Mouse (Mus musculus): ENCODE data around the gene Sost. TPM values are rescaled to one million over a fixed set of nuclear protein-coding genes. Genes with fewer than 3 reads are reported as not detected.
A peak's percentile ranks its signal among the peaks of the same experiment; 100 is the strongest.
"Not testable (repeated sequence)": the region's sequence is repeated elsewhere in the genome, so short reads cannot be mapped to it uniquely, and the experiment has no call there.

The Sost gene
- polyA plus RNA-seq, 1 experiment: not detected

GRCm38 (mm10) chr11:102004251-102004650 lies 37.4 kb upstream of the Sost start:
- Histone ChIP-seq H3K4me1 (ENCODE audit: control insufficient read depth, insufficient read depth, low read length) (0 out of 2 replicates have a peak, but pooled peaks cover 3% of the 10 kb centered on the region), H3K4me3 (ENCODE audit: insufficient read depth, low read length) (no peak overlapping the region), H3K27ac (ENCODE audit: insufficient read depth, low read depth, low read length) (no peak overlapping the region)
- peak; percentile 47; the same call in 1 of the 2 replicates for TF ChIP-seq CTCF (IDR thresholded peaks at IDR 0.05; ENCODE audit: low read depth, low read length)
- no peak for TF ChIP-seq POLR2A (IDR thresholded peaks at IDR 0.05; ENCODE audit: borderline replicate concordance, low read depth, low read length)

DNA sequence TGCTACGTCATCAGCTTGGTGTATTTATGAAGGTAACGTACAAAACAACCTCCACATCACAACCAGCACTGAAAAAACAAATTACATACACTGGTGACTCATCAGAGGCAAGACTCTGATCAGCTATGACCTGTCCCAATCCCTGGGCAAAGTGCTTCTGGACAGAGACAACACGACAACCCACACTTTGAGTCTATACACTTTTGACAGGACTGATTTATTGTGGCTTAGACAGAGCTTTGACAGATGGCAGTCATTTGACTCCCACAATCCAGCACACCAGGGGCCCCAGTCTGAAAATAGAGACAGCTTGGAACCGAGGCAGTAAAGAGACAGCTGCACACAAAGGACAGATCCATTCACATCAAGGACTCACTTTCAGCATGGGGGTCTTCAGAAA lies 32.7 kb upstream of the Sost start:
- Histone ChIP-seq H3K27ac (ENCODE audit: insufficient read depth, low read depth, low read length) (no peak overlapping the region), H3K4me1 (ENCODE audit: control insufficient read depth, insufficient read depth, low read length) (no peaks in the 10 kb centered on the region), H3K4me3 (ENCODE audit: insufficient read depth, low read length) (no peak overlapping the region)
- TF ChIP-seq POLR2A (IDR thresholded peaks at IDR 0.05; ENCODE audit: borderline replicate concordance, low read depth, low read length) (no peak), CTCF (IDR thresholded peaks at IDR 0.05; ENCODE audit: low read depth, low read length) (no peak)

GRCm38 (mm10) chr11:101998258-101998657 lies 31.4 kb upstream of the Sost start:
- no peaks in the 10 kb centered on the region for H3K4me1 ChIP-seq (ENCODE audit: control insufficient read depth, insufficient read depth, low read length)
- H3K4me3 ChIP-seq (ENCODE audit: insufficient read depth, low read length): no peak overlapping the region
- H3K27ac ChIP-seq (ENCODE audit: insufficient read depth, low read depth, low read length): no peak overlapping the region
- no peak for TF ChIP-seq POLR2A (IDR thresholded peaks at IDR 0.05; ENCODE audit: borderline replicate concordance, low read depth, low read length)
- no peak for TF ChIP-seq CTCF (IDR thresholded peaks at IDR 0.05; ENCODE audit: low read depth, low read length)

DNA sequence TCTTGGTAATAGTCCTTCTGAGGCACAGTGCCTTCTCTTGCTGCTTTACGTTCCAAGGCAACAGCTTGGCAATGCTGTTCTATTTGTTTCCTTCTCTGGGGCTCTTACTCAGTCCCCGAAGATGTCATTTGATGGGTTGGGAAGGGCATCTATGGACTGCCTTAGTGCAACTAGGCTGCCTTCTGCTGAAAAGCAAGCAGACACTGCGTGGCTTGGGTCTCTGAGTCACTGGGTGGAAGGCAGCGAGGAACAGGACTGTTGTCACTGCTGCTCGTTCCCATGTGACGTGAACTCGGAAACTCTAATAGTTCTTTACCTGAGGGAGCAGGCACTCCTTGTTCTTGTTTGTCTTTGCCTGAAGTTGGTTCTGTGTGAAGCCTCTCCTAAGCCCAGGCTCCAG lies 29.1 kb upstream of the Sost start:
- H3K4me3 ChIP-seq (ENCODE audit: insufficient read depth, low read length): no peak overlapping the region
- H3K27ac ChIP-seq (ENCODE audit: insufficient read depth, low read depth, low read length): no peak overlapping the region
- no peaks in the 10 kb centered on the region for H3K4me1 ChIP-seq (ENCODE audit: control insufficient read depth, insufficient read depth, low read length)
- TF ChIP-seq POLR2A (IDR thresholded peaks at IDR 0.05; ENCODE audit: borderline replicate concordance, low read depth, low read length): no peak
- TF ChIP-seq CTCF (IDR thresholded peaks at IDR 0.05; ENCODE audit: low read depth, low read length): no peak

DNA sequence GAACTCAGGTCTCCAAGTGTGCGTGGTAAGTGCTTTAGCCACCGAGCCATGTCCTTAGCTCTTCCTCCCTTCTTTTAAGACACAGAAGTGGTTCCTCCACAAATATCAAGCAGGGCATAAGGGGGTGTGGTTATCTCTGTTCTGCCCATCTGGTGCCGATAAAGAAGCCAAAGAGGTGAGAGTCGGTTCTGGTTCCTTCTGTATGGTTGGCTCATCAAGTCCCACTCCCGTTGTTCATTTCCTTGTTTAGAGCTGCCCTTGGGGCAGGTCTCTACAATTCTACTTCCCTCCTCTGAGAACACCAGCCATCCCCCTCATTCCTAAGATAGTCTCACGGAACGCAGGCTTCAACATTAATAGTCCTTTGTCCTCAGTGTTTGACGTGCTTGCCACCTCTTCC lies 27.3 kb upstream of the Sost start:
- Histone ChIP-seq H3K4me3 (ENCODE audit: insufficient read depth, low read length) (no peak overlapping the region), H3K4me1 (ENCODE audit: control insufficient read depth, insufficient read depth, low read length) (no peaks in the 10 kb centered on the region), H3K27ac (ENCODE audit: insufficient read depth, low read depth, low read length) (no peak overlapping the region)
- no peak for TF ChIP-seq POLR2A (IDR thresholded peaks at IDR 0.05; ENCODE audit: borderline replicate concordance, low read depth, low read length)
- TF ChIP-seq CTCF (IDR thresholded peaks at IDR 0.05; ENCODE audit: low read depth, low read length): no peak

DNA sequence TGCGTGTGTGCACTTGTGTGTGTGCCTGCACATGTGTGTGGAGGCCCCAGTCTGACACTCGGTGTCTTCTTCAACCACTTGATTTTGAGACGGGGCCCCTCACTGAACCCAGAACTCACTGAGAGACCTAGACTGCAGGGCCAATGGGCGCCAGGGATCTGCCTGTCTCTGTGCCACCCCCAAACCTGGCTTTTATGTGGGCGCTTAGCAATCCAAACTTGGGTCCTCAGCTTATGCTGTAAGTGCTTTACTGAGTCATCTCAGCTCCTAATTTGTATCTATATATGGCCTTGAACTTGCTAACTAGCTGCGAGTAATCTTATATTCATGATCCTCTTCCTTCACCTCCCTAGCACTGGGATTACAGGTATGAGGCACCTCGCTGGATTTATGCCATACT lies 25.6 kb upstream of the Sost start:
- no peak overlapping the region for H3K4me3 ChIP-seq (ENCODE audit: insufficient read depth, low read length)
- no peak for TF ChIP-seq CTCF (IDR thresholded peaks at IDR 0.05; ENCODE audit: low read depth, low read length)
- no peak for TF ChIP-seq POLR2A (IDR thresholded peaks at IDR 0.05; ENCODE audit: borderline replicate concordance, low read depth, low read length)
- no peak overlapping the region for H3K27ac ChIP-seq (ENCODE audit: insufficient read depth, low read depth, low read length)
- no peaks in the 10 kb centered on the region for H3K4me1 ChIP-seq (ENCODE audit: control insufficient read depth, insufficient read depth, low read length)

DNA sequence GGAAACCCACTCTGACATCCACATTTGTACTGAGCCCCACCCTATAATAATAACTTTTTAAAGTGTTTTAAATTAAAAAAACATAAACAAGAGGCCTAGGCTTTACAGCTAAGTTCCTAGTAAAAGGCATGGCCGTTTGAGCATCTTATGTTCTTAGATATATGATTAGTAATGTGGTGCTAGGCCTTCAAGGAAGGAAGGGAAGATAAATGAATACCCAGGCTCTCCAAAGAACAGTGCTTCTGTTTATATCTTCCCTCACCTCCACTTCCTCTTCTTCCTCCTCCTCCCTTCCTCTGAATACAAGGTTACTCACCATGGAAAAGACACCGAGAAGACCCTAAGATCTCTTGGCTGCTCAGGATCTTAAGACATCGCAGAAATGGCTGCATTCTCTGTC lies 25.0 kb upstream of the Sost start:
- TF ChIP-seq POLR2A (IDR thresholded peaks at IDR 0.05; ENCODE audit: borderline replicate concordance, low read depth, low read length): no peak
- TF ChIP-seq CTCF (IDR thresholded peaks at IDR 0.05; ENCODE audit: low read depth, low read length): no peak
- no peak overlapping the region for H3K4me3 ChIP-seq (ENCODE audit: insufficient read depth, low read length)
- H3K4me1 ChIP-seq (ENCODE audit: control insufficient read depth, insufficient read depth, low read length): no peaks in the 10 kb centered on the region
- no peak overlapping the region for H3K27ac ChIP-seq (ENCODE audit: insufficient read depth, low read depth, low read length)

- no peak overlapping the region for H3K4me3 ChIP-seq (ENCODE audit: insufficient read depth, low read length)
- H3K4me1 ChIP-seq (ENCODE audit: control insufficient read depth, insufficient read depth, low read length): no peaks in the 10 kb centered on the region
- TF ChIP-seq POLR2A (IDR thresholded peaks at IDR 0.05; ENCODE audit: borderline replicate concordance, low read depth, low read length) (no peak), CTCF (IDR thresholded peaks at IDR 0.05; ENCODE audit: low read depth, low read length) (no peak)
- no peak overlapping the region for H3K27ac ChIP-seq (ENCODE audit: insufficient read depth, low read depth, low read length)
Measured at GRCm38 (mm10) chr11:101990244-101990643, 23.4 kb upstream of the Sost start.

- TF ChIP-seq CTCF (IDR thresholded peaks at IDR 0.05; ENCODE audit: low read depth, low read length) (no peak), POLR2A (IDR thresholded peaks at IDR 0.05; ENCODE audit: borderline replicate concordance, low read depth, low read length) (no peak)
- Histone ChIP-seq H3K27ac (ENCODE audit: insufficient read depth, low read depth, low read length) (no peak within 1 kb of the TSS), H3K4me3 (ENCODE audit: insufficient read depth, low read length) (no peak within 1 kb of the TSS)
Measured at GRCm38 (mm10) chr11:101986913-101987312, 20.1 kb upstream of the Sost start, which contains the start of gene Dusp3. Gene Dusp3, minus strand, starts transcription at chr11:101987013.

DNA sequence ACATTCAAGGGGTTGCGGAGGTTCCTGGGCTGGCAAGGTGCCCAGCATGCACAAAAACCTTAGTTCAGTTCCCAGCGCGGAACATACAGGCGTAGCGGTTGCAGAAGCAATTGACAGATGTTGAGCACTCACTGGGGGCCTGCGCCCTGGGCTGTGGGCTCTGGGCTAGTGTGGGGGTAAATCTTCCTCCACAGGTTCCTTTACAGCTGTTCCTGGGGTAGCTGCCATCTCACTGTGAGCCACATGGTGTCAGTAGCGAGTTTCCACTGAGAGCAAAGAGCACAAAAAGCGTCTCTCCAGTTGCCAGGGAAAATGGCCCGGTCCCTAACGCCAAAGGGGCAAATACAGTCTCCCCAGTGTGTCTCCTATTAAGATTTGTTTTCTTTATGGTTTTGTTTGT lies 19.2 kb upstream of the Sost start:
- Histone ChIP-seq H3K4me3 (ENCODE audit: insufficient read depth, low read length) (no peak overlapping the region), H3K27ac (ENCODE audit: insufficient read depth, low read depth, low read length) (no peak overlapping the region), H3K4me1 (ENCODE audit: control insufficient read depth, insufficient read depth, low read length) (peaks cover 21% of the 10 kb centered on the region)
- TF ChIP-seq CTCF (IDR thresholded peaks at IDR 0.05; ENCODE audit: low read depth, low read length) (peak; percentile 55), POLR2A (IDR thresholded peaks at IDR 0.05; ENCODE audit: borderline replicate concordance, low read depth, low read length) (no peak)

More at GRCm38 (mm10) chr11:101986913-101987312, 20.1 kb upstream of the Sost start, which contains the start of gene Dusp3:
- peaks cover 14% of the 10 kb centered on the region for H3K4me1 ChIP-seq (ENCODE audit: control insufficient read depth, insufficient read depth, low read length)

- not testable (repeated sequence) for H3K4me3 ChIP-seq (ENCODE audit: insufficient read depth, low read length); H3K27ac ChIP-seq (ENCODE audit: insufficient read depth, low read depth, low read length)
- peaks cover 26% of the 10 kb centered on the region for H3K4me1 ChIP-seq (ENCODE audit: control insufficient read depth, insufficient read depth, low read length)
Measured at GRCm38 (mm10) chr11:101985450-101985849, 18.6 kb upstream of the Sost start.

All from bone marrow macrophage, adult 2 months (primary cell).